Mouse (Mus musculus): ENCODE data around the gene Antxr1. TPM values are rescaled to one million over a fixed set of nuclear protein-coding genes. Genes with fewer than 3 reads are reported as not detected.

Gene Antxr1
- polyA plus RNA-seq, 1 experiment from 2014 or later, result 29.1 TPM

DNA sequence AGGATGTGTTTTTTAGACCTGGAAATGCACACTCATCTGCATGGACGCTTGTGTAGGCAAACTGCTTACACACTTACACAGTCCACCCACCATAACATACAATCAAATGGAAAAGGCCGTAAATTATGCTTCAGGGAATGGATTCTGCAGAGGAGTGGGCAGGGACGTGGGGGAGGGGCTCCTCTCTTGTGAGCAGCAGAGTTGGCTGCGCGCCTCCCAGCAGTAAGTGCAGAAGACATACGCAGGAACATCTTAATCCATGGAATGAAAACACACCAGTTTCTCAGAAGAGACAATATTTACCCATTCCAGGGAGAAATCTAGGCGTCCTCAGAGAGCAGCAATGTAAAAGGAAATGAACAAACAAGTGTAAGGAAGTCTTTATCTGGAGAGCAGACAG is 65.2 kb downstream of the Antxr1 start:
- peaks cover 37% of the 10 kb centered on the region for H3K36me3 ChIP-seq (ENCODE audit: control insufficient read depth, insufficient read depth, low read length)
- ATAC-seq (ENCODE audit: low read depth), result peak; percentile 67

GRCm38 (mm10) chr6:87269950-87270349 is 65.7 kb downstream of the Antxr1 start:
- Histone ChIP-seq H3K9me3 (ENCODE audit: control insufficient read depth, low read length) (peaks cover 5% of the 10 kb centered on the region), H3K4me2 (ENCODE audit: low read depth, low read length) (no peak overlapping the region), H3K27me3 (replicated peaks; ENCODE audit: control insufficient read depth, insufficient read depth, low read length) (no peaks in the 10 kb centered on the region), H3K4me1 (ENCODE audit: control insufficient read depth, insufficient read depth, low read length) (peaks cover 32% of the 10 kb centered on the region), H3K4me3 (ENCODE audit: low read depth, low read length) (no peak overlapping the region), H3K27ac (replicated peaks; ENCODE audit: low read depth, low read length) (peak overlapping the region; percentile 59; the same call in 1 of the 2 replicates), H3K9ac (ENCODE audit: low read depth, low read length) (no peak overlapping the region), H3K36me3 (ENCODE audit: control insufficient read depth, insufficient read depth, low read length) (peaks cover 32% of the 10 kb centered on the region)
- ATAC-seq (ENCODE audit: low read depth) (no peak), DNase-seq (ENCODE audit: low spot score) (no peak)
- 59% methylated on average over 7 of the region's 7 CpGs for WGBS

More for the DNA sequence above, 65.2 kb downstream of the Antxr1 start:
- DNase-seq (ENCODE audit: low spot score), result peak; percentile 85
- 13% methylated on average over 7 of the region's 7 CpGs for WGBS
- Histone ChIP-seq H3K9ac (ENCODE audit: low read depth, low read length) (no peak overlapping the region), H3K9me3 (ENCODE audit: control insufficient read depth, low read length) (peaks cover 5% of the 10 kb centered on the region), H3K4me1 (ENCODE audit: control insufficient read depth, insufficient read depth, low read length) (peaks cover 32% of the 10 kb centered on the region), H3K27me3 (replicated peaks; ENCODE audit: control insufficient read depth, insufficient read depth, low read length) (no peaks in the 10 kb centered on the region), H3K27ac (replicated peaks; ENCODE audit: low read depth, low read length) (peak overlapping the region; percentile 59; the same call in 1 of the 2 replicates), H3K4me3 (ENCODE audit: low read depth, low read length) (no peak overlapping the region), H3K4me2 (ENCODE audit: low read depth, low read length) (no peak overlapping the region)

DNA sequence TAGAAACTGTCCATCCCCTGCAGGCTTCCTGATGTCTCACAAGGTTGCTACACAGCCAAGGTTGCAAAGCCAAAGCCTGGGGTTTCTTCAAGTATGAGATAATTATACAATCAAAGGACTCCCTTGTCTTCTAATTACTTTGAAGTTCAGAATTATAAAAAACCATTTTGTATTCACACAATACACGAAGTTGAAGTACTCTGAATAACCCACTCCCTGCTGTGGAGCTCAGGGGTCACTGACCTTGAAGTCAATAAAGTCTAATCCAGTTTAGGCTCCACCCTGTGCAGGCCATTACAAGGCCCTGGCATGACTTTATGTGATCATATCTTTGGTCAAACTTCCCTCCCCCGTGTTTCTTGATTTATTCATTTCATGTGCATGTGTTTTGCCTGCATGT is 73.0 kb downstream of the Antxr1 start:
- DNase-seq (ENCODE audit: low spot score) (no peak), ATAC-seq (ENCODE audit: low read depth) (no peak)
- Histone ChIP-seq H3K9ac (ENCODE audit: low read depth, low read length) (no peak overlapping the region), H3K36me3 (ENCODE audit: control insufficient read depth, insufficient read depth, low read length) (peaks cover 38% of the 10 kb centered on the region), H3K4me1 (ENCODE audit: control insufficient read depth, insufficient read depth, low read length) (peaks cover 19% of the 10 kb centered on the region), H3K27ac (replicated peaks; ENCODE audit: low read depth, low read length) (no peak overlapping the region), H3K4me2 (ENCODE audit: low read depth, low read length) (no peak overlapping the region), H3K4me3 (ENCODE audit: low read depth, low read length) (no peak overlapping the region), H3K9me3 (ENCODE audit: control insufficient read depth, low read length) (no peaks in the 10 kb centered on the region), H3K27me3 (replicated peaks; ENCODE audit: control insufficient read depth, insufficient read depth, low read length) (no peaks in the 10 kb centered on the region)
- WGBS, result 57% methylated on average over 2 of the region's 2 CpGs

GRCm38 (mm10) chr6:87258976-87259375 is 76.6 kb downstream of the Antxr1 start:
- Histone ChIP-seq H3K27ac (replicated peaks; ENCODE audit: low read depth, low read length) (peak overlapping the region; percentile 66), H3K4me2 (ENCODE audit: low read depth, low read length) (no peak overlapping the region), H3K9me3 (ENCODE audit: control insufficient read depth, low read length) (no peaks in the 10 kb centered on the region), H3K36me3 (ENCODE audit: control insufficient read depth, insufficient read depth, low read length) (peaks cover 32% of the 10 kb centered on the region), H3K27me3 (replicated peaks; ENCODE audit: control insufficient read depth, insufficient read depth, low read length) (no peaks in the 10 kb centered on the region), H3K4me3 (ENCODE audit: low read depth, low read length) (no peak overlapping the region), H3K4me1 (ENCODE audit: control insufficient read depth, insufficient read depth, low read length) (peaks cover 35% of the 10 kb centered on the region), H3K9ac (ENCODE audit: low read depth, low read length) (no peak overlapping the region)
- 46% methylated on average over 5 of the region's 5 CpGs for WGBS
- DNase-seq (ENCODE audit: low spot score) (peak; percentile 81), ATAC-seq (ENCODE audit: low read depth) (peak; percentile 62; the same call in 1 of the 2 replicates)

GRCm38 (mm10) chr6:87257981-87258775 is 77.4 kb downstream of the Antxr1 start:
- WGBS, result 51% methylated on average over 7 of the region's 7 CpGs
- ATAC-seq (ENCODE audit: low read depth) (peak; percentile 47; the same call in 1 of the 2 replicates), DNase-seq (ENCODE audit: low spot score) (peak; percentile 87)
- no peak overlapping the region for H3K9ac ChIP-seq (ENCODE audit: low read depth, low read length)
- no peak overlapping the region for H3K4me2 ChIP-seq (ENCODE audit: low read depth, low read length)
- no peak overlapping the region for H3K4me3 ChIP-seq (ENCODE audit: low read depth, low read length)
- no peaks in the 10 kb centered on the region for H3K27me3 ChIP-seq (replicated peaks; ENCODE audit: control insufficient read depth, insufficient read depth, low read length)
- H3K4me1 ChIP-seq (ENCODE audit: control insufficient read depth, insufficient read depth, low read length), result peaks cover 35% of the 10 kb centered on the region
- H3K9me3 ChIP-seq (ENCODE audit: control insufficient read depth, low read length), result no peaks in the 10 kb centered on the region
- H3K27ac ChIP-seq (replicated peaks; ENCODE audit: low read depth, low read length), result peak overlapping the region; percentile 66
- H3K36me3 ChIP-seq (ENCODE audit: control insufficient read depth, insufficient read depth, low read length), result peaks cover 32% of the 10 kb centered on the region

DNA sequence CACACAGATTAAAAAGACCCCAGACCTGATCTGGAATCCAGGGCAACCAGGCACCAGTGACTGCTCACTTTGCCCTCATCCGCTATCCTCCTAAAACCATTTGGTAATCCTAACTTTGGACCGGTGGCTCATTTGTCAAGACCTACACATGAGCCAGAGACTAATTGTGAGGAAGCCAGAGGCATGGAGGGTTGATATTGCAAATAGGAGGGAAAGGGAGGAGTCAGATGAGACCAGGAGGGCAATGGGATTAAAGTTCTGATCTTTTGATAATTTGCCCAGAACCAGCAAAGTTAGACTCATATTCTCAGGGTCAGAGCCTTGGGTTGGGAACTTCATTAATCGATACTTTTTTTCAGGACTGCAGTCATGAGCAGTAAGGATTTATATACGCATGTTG is 78.2 kb downstream of the Antxr1 start:
- Histone ChIP-seq H3K4me2 (ENCODE audit: low read depth, low read length) (no peak overlapping the region), H3K4me3 (ENCODE audit: low read depth, low read length) (no peak overlapping the region), H3K4me1 (ENCODE audit: control insufficient read depth, insufficient read depth, low read length) (peaks cover 35% of the 10 kb centered on the region), H3K27ac (replicated peaks; ENCODE audit: low read depth, low read length) (no peak overlapping the region; the same call in 1 of the 2 replicates), H3K9me3 (ENCODE audit: control insufficient read depth, low read length) (no peaks in the 10 kb centered on the region), H3K36me3 (ENCODE audit: control insufficient read depth, insufficient read depth, low read length) (peaks cover 25% of the 10 kb centered on the region), H3K27me3 (replicated peaks; ENCODE audit: control insufficient read depth, insufficient read depth, low read length) (no peaks in the 10 kb centered on the region), H3K9ac (ENCODE audit: low read depth, low read length) (no peak overlapping the region)
- WGBS, result 78% methylated on average over 4 of the region's 4 CpGs
- DNase-seq (ENCODE audit: low spot score) (no peak), ATAC-seq (ENCODE audit: low read depth) (no peak)

- Histone ChIP-seq H3K36me3 (ENCODE audit: control insufficient read depth, insufficient read depth, low read length) (peaks cover 19% of the 10 kb centered on the region), H3K9ac (ENCODE audit: low read depth, low read length) (no peak overlapping the region), H3K4me2 (ENCODE audit: low read depth, low read length) (no peak overlapping the region), H3K9me3 (ENCODE audit: control insufficient read depth, low read length) (no peaks in the 10 kb centered on the region), H3K27me3 (replicated peaks; ENCODE audit: control insufficient read depth, insufficient read depth, low read length) (no peaks in the 10 kb centered on the region), H3K27ac (replicated peaks; ENCODE audit: low read depth, low read length) (peak overlapping the region; percentile 56; the same call in 1 of the 2 replicates), H3K4me1 (ENCODE audit: control insufficient read depth, insufficient read depth, low read length) (peaks cover 43% of the 10 kb centered on the region), H3K4me3 (ENCODE audit: low read depth, low read length) (no peak overlapping the region)
- DNase-seq (ENCODE audit: low spot score) (no peak), ATAC-seq (ENCODE audit: low read depth) (no peak)
- 70% methylated on average over 12 of the region's 12 CpGs for WGBS
Measured at GRCm38 (mm10) chr6:87255668-87256067, 80.0 kb downstream of the Antxr1 start.

- Histone ChIP-seq H3K4me3 (ENCODE audit: low read depth, low read length) (no peak overlapping the region), H3K9me3 (ENCODE audit: control insufficient read depth, low read length) (no peaks in the 10 kb centered on the region), H3K27me3 (replicated peaks; ENCODE audit: control insufficient read depth, insufficient read depth, low read length) (no peaks in the 10 kb centered on the region), H3K9ac (ENCODE audit: low read depth, low read length) (no peak overlapping the region), H3K36me3 (ENCODE audit: control insufficient read depth, insufficient read depth, low read length) (peaks cover 17% of the 10 kb centered on the region), H3K4me2 (ENCODE audit: low read depth, low read length) (no peak overlapping the region), H3K27ac (replicated peaks; ENCODE audit: low read depth, low read length) (peak overlapping the region; percentile 56; the same call in 1 of the 2 replicates), H3K4me1 (ENCODE audit: control insufficient read depth, insufficient read depth, low read length) (peaks cover 43% of the 10 kb centered on the region)
- ATAC-seq (ENCODE audit: low read depth) (no peak), DNase-seq (ENCODE audit: low spot score) (no peak)
- 25% methylated on average over 7 of the region's 7 CpGs for WGBS
Measured at GRCm38 (mm10) chr6:87254756-87255155, 80.9 kb downstream of the Antxr1 start.
